Mouse (Mus musculus): ENCODE data around the gene 6820408C15Rik. TPM values are rescaled to one million over a fixed set of nuclear protein-coding genes. Genes with fewer than 3 reads are reported as not detected.
A peak's percentile ranks its signal among the peaks of the same experiment; 100 is the strongest.

Gene 6820408C15Rik
- polyA plus RNA-seq, 1 experiment from 2014 or later: 0.19 TPM

DNA sequence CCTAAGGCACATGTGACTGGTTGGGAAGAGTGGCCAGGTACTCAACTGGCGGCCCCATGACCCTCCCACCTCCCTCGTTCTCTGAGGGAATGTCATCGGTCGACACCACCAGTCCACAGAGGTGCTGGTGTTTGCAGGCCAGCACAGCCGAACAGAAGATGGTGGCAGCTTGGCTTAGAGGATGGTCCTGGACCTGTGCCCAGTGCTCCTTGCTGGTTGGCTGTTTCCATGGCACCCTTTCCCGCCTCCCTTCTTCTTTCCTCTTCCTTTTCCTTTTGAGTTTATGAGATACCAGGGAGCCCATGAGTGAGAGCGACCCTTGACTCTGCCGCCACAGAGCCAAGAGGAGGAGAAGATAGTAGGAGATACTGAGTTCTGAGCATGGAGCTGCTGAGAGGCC lies 27.9 kb downstream of the 6820408C15Rik start:
- no peaks in the 10 kb centered on the region for H3K36me3 ChIP-seq
- no peaks in the 10 kb centered on the region for H3K9me3 ChIP-seq
- ATAC-seq (ENCODE audit: low FRiP score, low read depth): no peak
- WGBS: 89% methylated on average over 8 of the region's 8 CpGs
- no peak overlapping the region for H3K9ac ChIP-seq
- no peak overlapping the region for H3K27ac ChIP-seq
- H3K4me3 ChIP-seq: no peak overlapping the region
- no peak overlapping the region for H3K4me2 ChIP-seq (replicated peaks)
- H3K4me1 ChIP-seq: no peaks in the 10 kb centered on the region
- no peaks in the 10 kb centered on the region for H3K27me3 ChIP-seq

DNA sequence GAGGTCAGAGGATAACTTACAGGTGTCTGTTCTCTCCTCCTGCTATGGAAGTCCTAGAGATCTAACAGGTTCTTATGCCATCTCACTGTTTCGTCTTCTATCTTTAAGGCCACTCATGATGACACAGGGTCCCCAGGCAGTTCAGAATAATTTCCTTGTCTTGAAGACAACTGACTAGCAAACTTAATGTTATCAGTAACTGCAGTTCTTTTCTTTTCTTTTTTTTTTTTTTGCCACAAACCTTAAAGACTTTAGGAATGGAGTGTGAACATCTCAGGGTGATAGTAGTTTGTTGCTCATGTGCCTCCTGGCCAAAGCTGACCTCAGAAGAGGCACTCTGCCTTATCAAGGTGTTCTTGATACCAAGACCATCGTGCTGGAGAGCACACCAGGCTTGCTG lies 31.3 kb downstream of the 6820408C15Rik start:
- ATAC-seq (ENCODE audit: low FRiP score, low read depth): no peak
- no peaks in the 10 kb centered on the region for H3K4me1 ChIP-seq
- no peaks in the 10 kb centered on the region for H3K27me3 ChIP-seq
- H3K9ac ChIP-seq: no peak overlapping the region
- H3K36me3 ChIP-seq: no peaks in the 10 kb centered on the region
- no peaks in the 10 kb centered on the region for H3K9me3 ChIP-seq
- H3K4me3 ChIP-seq: no peak overlapping the region
- WGBS: 72% methylated on average over 2 of the region's 2 CpGs
- H3K27ac ChIP-seq: no peak overlapping the region
- H3K4me2 ChIP-seq (replicated peaks): no peak overlapping the region

DNA sequence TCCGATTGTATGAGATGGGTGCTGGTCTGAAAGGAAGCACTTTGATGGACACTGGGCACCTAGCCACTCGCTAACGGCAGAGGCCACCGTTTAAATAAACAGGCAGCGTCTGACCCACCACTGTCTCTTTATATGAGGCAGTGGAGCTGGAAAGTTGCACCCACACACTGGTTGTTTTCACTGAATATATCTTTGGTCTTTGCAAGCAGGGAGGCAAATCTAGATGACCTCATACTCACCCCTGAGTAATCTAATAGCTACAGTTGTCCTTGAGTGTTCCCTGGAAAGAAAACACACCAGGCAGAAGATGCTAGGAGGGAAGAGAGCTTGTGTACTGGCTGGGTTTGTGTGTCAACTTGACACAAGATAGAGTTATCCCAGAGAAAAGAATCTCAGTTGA lies 32.1 kb downstream of the 6820408C15Rik start:
- H3K4me1 ChIP-seq: no peaks in the 10 kb centered on the region
- H3K27ac ChIP-seq: no peak overlapping the region
- H3K9me3 ChIP-seq: no peaks in the 10 kb centered on the region
- 58% methylated on average over 5 of the region's 5 CpGs for WGBS
- no peak overlapping the region for H3K9ac ChIP-seq
- H3K36me3 ChIP-seq: no peaks in the 10 kb centered on the region
- no peaks in the 10 kb centered on the region for H3K27me3 ChIP-seq
- H3K4me3 ChIP-seq: no peak overlapping the region
- H3K4me2 ChIP-seq (replicated peaks): no peak overlapping the region
- ATAC-seq (ENCODE audit: low FRiP score, low read depth): no peak

DNA sequence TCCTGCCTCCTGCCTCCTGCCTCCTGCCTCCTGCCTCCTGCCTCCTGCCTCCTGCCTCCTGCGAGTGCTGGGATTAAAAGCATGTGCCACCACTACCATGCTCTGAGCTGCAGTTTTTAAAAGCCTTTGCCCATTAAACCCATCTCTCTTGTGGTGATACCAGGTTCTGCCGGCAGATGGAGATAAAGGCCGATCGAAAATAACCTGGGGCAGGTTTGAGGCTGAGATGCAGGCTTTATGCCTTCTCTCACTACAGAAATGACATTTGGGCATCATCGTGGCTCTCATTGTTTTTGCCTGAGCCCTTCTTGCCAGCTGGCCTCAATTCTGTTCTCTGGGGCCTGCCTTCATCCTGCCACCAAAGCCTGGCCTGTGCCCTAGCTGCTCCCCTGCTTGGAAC lies 34.9 kb downstream of the 6820408C15Rik start:
- WGBS: 6% methylated on average over 5 of the region's 5 CpGs
- no peak for ATAC-seq (ENCODE audit: low FRiP score, low read depth)
- H3K27me3 ChIP-seq: no peaks in the 10 kb centered on the region
- no peaks in the 10 kb centered on the region for H3K36me3 ChIP-seq
- H3K27ac ChIP-seq: no peak overlapping the region
- H3K4me2 ChIP-seq (replicated peaks): no peak overlapping the region
- no peak overlapping the region for H3K9ac ChIP-seq
- no peaks in the 10 kb centered on the region for H3K9me3 ChIP-seq
- no peak overlapping the region for H3K4me3 ChIP-seq
- H3K4me1 ChIP-seq: 0 out of 2 replicates have a peak, but pooled peaks cover 4% of the 10 kb centered on the region

DNA sequence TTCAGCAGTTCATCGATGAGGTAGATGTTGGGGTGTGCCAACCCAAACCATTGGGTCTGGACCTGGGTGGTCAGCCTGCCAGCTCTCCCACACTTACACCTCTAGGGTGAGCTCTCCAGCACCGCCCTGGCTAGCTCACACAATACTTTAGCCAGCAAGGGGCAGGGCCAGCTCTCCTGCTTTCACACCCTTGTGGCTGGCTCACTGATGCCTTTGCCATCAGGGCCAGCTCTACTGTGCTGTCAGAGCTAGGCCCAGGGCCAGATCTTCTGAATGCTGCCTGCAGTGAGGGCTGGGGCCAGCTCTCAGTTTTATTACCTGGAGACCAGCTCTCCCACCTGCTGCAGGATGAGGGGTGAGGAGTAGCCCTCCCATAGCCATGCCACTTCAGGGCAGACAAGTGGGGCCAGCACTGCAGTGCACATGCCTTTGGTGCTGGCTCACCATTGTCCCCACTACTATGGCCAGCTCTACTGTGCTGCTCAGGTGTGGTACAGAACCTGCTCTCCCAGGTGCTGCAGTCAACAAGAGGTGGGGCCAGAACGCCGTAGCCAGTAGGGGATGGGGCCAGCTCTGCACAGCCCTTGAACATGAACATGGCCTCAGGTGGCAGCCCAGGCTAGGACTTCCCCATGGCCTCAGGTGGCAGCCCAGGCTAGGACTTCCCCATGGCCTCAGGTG lies 36.9 kb downstream of the 6820408C15Rik start:
- peak; percentile 57 for ATAC-seq (ENCODE audit: low FRiP score, low read depth)
- Histone ChIP-seq H3K4me1 (0 out of 2 replicates have a peak, but pooled peaks cover 4% of the 10 kb centered on the region), H3K4me2 (replicated peaks) (no peak overlapping the region), H3K27me3 (no peaks in the 10 kb centered on the region), H3K9ac (no peak overlapping the region), H3K27ac (no peak overlapping the region), H3K36me3 (no peaks in the 10 kb centered on the region), H3K9me3 (no peaks in the 10 kb centered on the region), H3K4me3 (no peak overlapping the region)
- 78% methylated on average over 4 of the region's 4 CpGs for WGBS

DNA sequence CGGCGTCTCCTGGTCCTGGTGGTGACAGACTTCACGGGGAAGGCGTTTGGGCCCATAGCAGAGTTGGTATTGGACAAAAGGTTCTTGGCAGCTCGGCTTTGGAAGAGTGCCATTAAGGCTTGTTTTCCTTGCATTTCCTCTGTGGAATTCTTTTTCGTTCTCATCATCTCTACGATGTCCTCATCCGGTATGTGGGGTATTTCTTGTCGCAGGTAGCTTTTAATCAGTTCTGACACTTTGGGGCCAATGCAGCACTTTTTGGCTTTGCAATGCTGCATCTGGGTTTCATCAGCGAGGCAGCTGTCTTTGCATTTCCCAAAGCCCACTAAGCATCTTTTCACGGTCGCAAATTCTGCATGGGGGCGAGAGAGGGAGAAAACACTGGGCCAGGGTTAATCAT lies 43.9 kb downstream of the 6820408C15Rik start:
- Histone ChIP-seq H3K4me1 (peaks cover 11% of the 10 kb centered on the region), H3K27me3 (peaks cover 10% of the 10 kb centered on the region; the same call in 1 of the 2 replicates), H3K9ac (no peak overlapping the region), H3K4me2 (replicated peaks) (no peak overlapping the region), H3K27ac (no peak overlapping the region), H3K9me3 (no peaks in the 10 kb centered on the region), H3K36me3 (no peaks in the 10 kb centered on the region), H3K4me3 (no peak overlapping the region)
- 38% methylated on average over 13 of the region's 13 CpGs for WGBS
- no peak for ATAC-seq (ENCODE audit: low FRiP score, low read depth)

DNA sequence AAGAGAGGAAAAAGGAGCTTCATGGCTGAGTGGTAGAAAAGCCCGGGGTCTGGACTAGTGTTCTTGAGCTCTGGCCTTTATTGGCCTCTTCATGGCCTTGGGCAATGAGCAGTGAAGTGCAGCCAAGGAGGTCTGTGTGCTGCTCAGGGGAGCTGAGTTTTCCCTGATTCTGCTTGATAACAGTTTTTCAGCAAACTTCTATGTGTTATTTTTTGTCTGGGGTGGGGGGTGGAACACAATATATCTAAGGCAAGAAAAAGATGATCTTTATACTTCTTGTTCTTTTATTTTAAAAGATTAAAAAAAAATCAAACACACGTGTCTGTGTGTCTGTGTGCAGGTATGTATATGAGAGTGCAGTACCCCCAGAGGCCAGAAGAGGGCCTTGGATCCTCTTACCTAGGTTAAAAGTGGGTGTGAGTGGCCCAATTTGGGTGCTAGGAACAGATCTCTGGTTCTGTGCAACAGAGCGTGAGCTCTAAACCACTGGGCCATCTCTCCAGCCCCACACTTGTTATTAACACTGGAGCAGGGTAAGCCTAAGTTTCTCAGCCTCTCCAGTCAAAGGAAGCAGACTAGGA lies 49.3 kb downstream of the 6820408C15Rik start, which contains the start of gene Defb23:
Gene Defb23, minus strand, starts transcription at position 51 of the 581 bp plus-strand sequence.
- Histone ChIP-seq H3K36me3 (no peaks in the 10 kb centered on the region), H3K27me3 (peaks cover 9% of the 10 kb centered on the region), H3K4me3 (no peak within 1 kb of the TSS), H3K4me2 (replicated peaks) (no peak within 1 kb of the TSS), H3K9me3 (no peaks in the 10 kb centered on the region), H3K27ac (no peak within 1 kb of the TSS), H3K4me1 (0 out of 2 replicates have a peak, but pooled peaks cover under 1% of the 10 kb centered on the region), H3K9ac (no peak within 1 kb of the TSS)
- ATAC-seq (ENCODE audit: low FRiP score, low read depth): no peak
- WGBS: 81% methylated on average over 3 of the region's 3 CpGs

DNA sequence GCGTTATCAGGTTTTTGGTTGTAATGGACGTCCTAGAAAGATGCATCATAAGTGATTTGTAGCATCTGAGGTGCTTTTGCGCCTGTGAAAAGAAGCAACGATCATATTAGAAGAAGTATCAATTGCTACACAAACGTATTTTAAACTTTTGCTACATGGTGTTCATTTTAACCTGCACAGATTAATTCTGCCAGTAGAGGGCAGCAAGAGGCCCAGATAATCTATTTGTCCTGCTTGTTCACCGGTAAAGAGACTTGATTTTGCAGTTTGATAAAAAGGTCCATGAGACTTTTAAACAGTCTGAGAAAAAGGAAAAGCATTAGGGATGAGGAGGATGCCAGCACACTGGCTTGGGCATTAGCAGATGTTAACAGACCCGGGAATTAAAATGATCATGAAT lies 55.6 kb downstream of the 6820408C15Rik start:
- H3K9me3 ChIP-seq: no peaks in the 10 kb centered on the region
- no peak overlapping the region for H3K4me3 ChIP-seq
- H3K4me1 ChIP-seq: no peaks in the 10 kb centered on the region
- no peaks in the 10 kb centered on the region for H3K36me3 ChIP-seq
- no peak overlapping the region for H3K9ac ChIP-seq
- peaks cover 11% of the 10 kb centered on the region for H3K27me3 ChIP-seq
- H3K4me2 ChIP-seq (replicated peaks): no peak overlapping the region
- H3K27ac ChIP-seq: no peak overlapping the region
- no peak for ATAC-seq (ENCODE audit: low FRiP score, low read depth)
- WGBS: 32% methylated on average over 7 of the region's 7 CpGs

DNA sequence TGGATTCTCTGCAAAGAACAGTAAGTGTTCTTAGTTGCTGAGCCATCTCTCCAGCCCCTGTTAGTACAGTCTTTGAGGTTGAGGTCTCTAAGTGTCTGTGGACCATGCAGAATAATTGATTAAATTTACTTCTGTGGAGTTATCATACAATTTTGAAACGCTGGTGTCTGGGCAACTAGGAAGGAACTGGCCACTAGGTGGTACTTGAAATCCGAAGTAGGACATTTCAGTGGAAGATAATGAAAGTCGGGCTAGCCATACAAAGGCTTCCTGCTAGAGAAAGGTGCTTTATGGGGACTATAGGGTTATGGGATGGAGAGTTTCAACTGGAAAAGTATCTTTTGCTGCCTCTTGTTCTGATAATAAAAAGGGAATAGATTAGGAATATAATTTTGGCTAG lies 57.0 kb downstream of the 6820408C15Rik start:
- WGBS: 34% methylated on average over 3 of the region's 3 CpGs
- Histone ChIP-seq H3K4me2 (replicated peaks) (no peak overlapping the region), H3K36me3 (no peaks in the 10 kb centered on the region), H3K9me3 (no peaks in the 10 kb centered on the region), H3K4me3 (no peak overlapping the region), H3K4me1 (no peaks in the 10 kb centered on the region), H3K9ac (no peak overlapping the region), H3K27ac (no peak overlapping the region), H3K27me3 (peaks cover 11% of the 10 kb centered on the region)
- ATAC-seq (ENCODE audit: low FRiP score, low read depth): no peak

DNA sequence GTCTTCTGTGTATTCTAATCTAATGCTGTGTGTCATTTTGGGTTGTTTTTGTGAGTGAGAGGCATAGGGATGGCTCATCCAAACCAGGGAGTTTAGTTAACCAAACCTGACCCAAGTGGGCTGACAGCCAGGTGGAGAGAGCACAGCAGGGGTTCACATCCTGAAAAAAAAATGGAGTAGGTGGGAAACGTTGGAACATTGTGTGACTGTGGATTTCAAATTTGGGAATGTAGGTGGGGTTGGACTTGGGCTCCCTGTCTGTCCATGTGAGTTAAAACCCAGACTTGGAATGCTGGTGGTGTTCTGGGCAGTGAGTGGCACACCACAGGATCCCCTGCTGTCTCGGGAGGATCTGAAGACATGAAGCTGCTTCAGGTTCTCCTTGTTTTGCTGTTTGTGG lies 61.4 kb downstream of the 6820408C15Rik start, which contains the start of gene Defb20:
Gene Defb20, plus strand, starts transcription at position 301 of the 400 bp plus-strand sequence.
- ATAC-seq (ENCODE audit: low FRiP score, low read depth): no peak
- no peak within 1 kb of the TSS for H3K4me3 ChIP-seq
- no peak within 1 kb of the TSS for H3K9ac ChIP-seq
- H3K27ac ChIP-seq: no peak within 1 kb of the TSS
- no peaks in the 10 kb centered on the region for H3K4me1 ChIP-seq
- no peak within 1 kb of the TSS for H3K4me2 ChIP-seq (replicated peaks)
- H3K27me3 ChIP-seq: 0 out of 2 replicates have a peak, but pooled peaks cover 7% of the 10 kb centered on the region
- H3K9me3 ChIP-seq: no peaks in the 10 kb centered on the region
- 57% methylated on average over 2 of the region's 2 CpGs for WGBS
- H3K36me3 ChIP-seq: no peaks in the 10 kb centered on the region

DNA sequence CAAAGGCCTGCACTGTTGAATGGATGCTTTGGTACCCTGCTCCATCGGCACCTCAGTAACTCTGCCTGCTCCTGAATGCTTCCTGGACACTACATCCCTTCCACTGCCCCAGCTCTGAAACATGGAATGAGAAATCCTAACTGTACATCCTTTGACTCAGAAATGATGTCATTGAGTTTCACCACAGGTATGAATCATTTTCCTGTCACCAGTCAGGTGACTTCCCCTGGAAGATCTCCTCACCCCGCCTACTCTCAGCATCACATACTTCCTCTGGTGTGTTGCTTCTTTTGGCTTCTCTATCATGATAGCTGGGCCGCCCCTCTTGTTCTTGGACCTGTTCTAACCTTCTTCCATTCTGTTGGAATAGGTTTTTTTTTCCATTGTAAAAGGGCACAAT lies 65.5 kb downstream of the 6820408C15Rik start:
- Histone ChIP-seq H3K36me3 (no peaks in the 10 kb centered on the region), H3K9ac (no peak overlapping the region), H3K27ac (no peak overlapping the region), H3K4me2 (replicated peaks) (no peak overlapping the region), H3K27me3 (no peaks in the 10 kb centered on the region), H3K9me3 (no peaks in the 10 kb centered on the region), H3K4me3 (no peak overlapping the region), H3K4me1 (no peaks in the 10 kb centered on the region)
- WGBS: 88% methylated on average over 3 of the region's 3 CpGs
- no peak for ATAC-seq (ENCODE audit: low FRiP score, low read depth)

DNA sequence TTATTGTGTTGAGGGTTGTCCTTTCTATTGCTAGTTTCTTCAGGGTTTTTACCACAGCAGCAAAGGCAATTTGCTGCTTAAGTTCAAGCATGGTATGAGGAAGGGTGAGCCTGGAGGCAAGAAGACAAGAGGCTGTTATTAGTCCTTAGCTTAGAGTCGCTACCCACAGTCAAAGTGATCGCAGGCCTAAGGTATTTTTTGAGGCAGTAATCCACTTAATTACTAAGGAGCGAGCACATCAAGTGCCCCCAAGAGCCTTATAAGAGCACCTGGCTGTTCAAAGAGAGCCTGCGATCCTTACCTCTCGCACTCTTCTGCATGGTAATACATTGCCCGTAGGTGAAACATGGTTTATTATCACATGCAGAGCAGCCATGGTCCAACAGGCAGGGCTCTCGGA lies 66.3 kb downstream of the 6820408C15Rik start:
- H3K9me3 ChIP-seq: no peaks in the 10 kb centered on the region
- 64% methylated on average over 7 of the region's 7 CpGs for WGBS
- H3K4me2 ChIP-seq (replicated peaks): no peak overlapping the region

More for the DNA sequence above, 66.3 kb downstream of the 6820408C15Rik start:
- no peak overlapping the region for H3K9ac ChIP-seq
- no peaks in the 10 kb centered on the region for H3K27me3 ChIP-seq
- H3K4me1 ChIP-seq: no peaks in the 10 kb centered on the region
- no peak overlapping the region for H3K4me3 ChIP-seq
- no peaks in the 10 kb centered on the region for H3K36me3 ChIP-seq
- ATAC-seq (ENCODE audit: low FRiP score, low read depth): no peak
- no peak overlapping the region for H3K27ac ChIP-seq
